Mouse (Mus musculus): ENCODE data around the gene Adarb1.
A peak's percentile ranks its signal among the peaks of the same experiment; 100 is the strongest.

Gene Adarb1

DNA sequence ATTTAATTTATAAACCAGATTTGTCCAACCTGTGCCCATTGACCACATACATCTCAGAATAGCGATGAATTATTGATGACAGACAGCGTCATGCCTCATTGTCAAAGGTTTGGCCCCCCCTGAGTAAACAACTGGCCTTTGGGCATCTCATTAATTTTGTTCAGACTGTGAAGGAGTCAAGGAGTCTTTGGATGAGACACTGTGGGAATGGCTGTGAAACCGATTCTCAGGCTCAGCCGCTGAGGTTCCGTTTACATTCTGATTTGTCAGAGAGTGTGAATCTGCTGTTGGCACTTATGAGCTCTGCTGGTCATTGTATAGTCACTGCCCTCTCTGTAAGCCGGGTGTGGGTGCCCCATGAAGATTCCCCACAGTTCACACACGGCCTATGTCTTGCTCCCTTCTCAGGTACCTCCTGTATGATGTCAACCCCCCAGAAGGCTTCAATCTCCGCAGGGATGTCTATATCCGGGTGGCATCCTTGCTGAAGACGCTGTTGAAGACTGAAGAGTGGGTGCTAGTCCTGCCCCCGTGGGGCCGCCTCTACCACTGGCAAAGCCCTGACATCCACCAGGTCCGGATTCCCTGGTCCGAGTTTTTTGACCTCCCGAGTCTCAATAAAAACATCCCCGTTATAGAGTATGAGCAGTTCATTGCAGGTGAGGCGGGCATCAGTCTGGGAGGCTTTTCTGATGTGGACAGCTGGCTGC, 157.7 kb downstream of the Adarb1 start:
- no peak for DNase-seq (ENCODE audit: low spot score)

DNA sequence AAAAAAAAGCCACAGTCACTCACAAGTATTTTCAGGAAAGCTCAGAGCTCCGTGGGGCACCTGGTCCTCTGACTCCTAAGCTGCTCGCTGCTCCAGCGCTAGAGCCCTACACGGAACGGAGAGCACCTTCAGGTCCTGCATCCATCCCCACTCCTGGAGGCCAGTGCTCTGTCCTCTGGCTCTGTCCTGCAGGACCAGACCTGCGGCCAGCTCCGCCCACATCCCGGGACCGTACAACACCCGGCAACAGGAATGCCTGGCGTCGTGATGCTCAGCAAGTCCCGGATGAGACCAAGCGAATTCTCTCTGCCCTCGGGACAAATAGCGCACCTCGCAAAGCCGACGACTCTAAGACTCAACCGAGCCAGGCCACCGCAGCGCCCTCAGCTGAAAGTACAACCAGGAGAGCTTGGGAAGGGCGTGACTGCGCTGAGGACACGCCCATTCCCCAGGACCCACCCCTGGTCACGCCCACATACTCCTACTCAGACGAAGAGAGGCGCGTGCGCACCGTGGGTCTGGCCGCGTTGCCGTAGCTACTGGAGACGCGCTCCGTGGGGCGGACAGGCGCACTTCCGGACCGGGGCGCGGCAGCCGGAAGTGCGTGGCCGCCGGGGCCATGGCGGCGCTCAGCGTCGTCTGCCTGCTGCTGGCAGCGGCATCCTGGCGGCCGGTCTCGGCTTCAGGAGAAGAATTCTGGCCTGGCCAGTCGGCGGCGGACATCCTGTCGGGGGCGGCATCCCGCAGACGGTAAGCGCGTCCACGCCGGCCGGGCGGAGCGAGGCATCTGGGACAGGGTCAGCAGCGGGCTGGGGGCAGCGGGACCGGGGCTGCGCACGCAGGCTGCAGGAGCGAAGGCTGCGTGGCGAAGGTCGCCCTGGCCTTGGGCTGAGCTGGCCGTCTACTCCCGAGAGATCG, 159.1 kb downstream of the Adarb1 start, which contains the start of gene Pofut2:
Pofut2 (plus strand) TSS at position 515 of the 918 bp plus-strand sequence.
- DNase-seq (ENCODE audit: low spot score), result peak; percentile 96

- no peak for DNase-seq (ENCODE audit: low spot score)
These were observed 160.0 kb downstream of the Adarb1 start for GRCm38 (mm10) chr10:77258041-77258590.

DNA sequence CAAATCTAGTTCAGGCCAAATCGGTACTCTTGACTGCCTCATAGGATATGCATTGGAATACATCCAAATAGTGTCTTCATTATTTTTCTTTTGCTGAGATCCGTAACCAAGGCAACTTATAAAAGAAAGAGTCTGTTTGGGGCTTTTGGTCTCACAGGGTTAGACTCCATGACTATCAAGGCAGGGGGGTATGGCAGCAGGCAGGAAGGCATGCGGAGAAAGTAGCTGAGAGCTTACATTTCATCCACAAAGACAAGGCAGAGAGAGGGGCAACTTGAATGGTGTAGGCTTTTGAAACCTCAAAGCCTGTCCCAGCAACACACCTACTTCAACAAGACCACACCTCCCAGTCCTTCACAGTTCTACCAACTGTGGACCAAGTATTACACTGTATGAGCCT, 162.4 kb downstream of the Adarb1 start:
- DNase-seq (ENCODE audit: low spot score), result no peak

DNA sequence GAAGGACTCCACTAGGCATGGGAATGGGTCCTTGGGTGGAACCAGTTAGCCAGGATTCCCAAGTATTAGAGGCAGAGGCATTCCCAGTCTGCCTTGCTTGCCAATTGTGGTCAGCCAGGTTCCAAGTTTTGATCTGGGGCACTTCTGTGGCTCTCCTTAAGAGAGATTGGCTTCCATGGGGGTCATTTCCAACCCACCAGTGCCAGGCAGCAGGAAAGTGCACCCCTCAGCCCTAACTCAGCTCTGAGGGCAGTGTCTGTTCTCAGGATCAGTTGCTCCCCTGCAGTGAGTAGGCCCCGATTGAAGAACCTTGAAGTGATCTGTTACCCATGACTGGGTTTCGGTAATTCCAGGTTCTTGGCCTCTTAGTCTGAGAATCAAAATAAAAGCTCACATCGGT, 162.8 kb downstream of the Adarb1 start:
- DNase-seq (ENCODE audit: low spot score), result no peak

GRCm38 (mm10) chr10:77252790-77253189, 165.3 kb downstream of the Adarb1 start:
- peak; percentile 73 for DNase-seq (ENCODE audit: low spot score)

DNA sequence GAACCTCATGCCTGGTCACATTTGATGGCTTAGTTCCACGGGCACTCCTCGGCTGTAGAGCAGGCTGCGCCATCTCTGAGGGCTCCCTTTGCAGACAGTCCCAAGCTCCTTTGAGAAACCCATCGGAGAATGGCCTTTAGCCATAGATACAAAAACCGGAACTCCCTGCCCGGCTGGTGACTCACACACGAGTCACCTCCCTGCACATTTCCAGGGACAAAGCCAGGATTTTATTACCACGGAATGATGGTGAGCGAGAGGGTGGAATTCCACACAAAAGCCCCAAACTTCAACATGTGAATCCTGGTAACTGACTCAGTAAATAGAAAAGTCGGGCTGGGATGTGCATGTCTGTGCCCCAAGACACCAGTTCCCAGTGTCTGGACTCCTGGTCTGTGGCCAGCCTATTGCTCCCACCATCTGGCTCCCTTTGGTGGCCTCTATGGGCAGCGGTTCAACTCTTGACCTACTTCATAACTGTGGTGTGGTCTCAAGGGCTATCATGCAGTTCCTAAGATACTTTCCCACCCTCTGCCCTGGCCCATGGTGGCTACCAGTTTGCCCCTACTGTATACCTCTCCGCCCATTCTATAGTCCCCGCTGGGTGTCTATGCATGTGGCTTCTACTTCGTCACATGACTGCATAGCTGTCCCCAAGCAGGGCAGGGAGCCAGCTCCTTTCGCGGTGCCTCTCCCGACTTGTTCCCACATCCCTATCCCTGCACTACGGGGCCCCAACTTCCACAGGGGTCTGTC, 166.1 kb downstream of the Adarb1 start:
- DNase-seq (ENCODE audit: low spot score), result no peak

- DNase-seq (ENCODE audit: low spot score), result peak; percentile 56
These were observed 166.8 kb downstream of the Adarb1 start for GRCm38 (mm10) chr10:77251223-77251783.

GRCm38 (mm10) chr10:77247707-77248106, 170.4 kb downstream of the Adarb1 start:
- no peak for DNase-seq (ENCODE audit: low spot score)

GRCm38 (mm10) chr10:77247048-77247447, 171.0 kb downstream of the Adarb1 start:
- DNase-seq (ENCODE audit: low spot score), result no peak

GRCm38 (mm10) chr10:77244777-77245176, 173.3 kb downstream of the Adarb1 start:
- no peak for DNase-seq (ENCODE audit: low spot score)

DNA sequence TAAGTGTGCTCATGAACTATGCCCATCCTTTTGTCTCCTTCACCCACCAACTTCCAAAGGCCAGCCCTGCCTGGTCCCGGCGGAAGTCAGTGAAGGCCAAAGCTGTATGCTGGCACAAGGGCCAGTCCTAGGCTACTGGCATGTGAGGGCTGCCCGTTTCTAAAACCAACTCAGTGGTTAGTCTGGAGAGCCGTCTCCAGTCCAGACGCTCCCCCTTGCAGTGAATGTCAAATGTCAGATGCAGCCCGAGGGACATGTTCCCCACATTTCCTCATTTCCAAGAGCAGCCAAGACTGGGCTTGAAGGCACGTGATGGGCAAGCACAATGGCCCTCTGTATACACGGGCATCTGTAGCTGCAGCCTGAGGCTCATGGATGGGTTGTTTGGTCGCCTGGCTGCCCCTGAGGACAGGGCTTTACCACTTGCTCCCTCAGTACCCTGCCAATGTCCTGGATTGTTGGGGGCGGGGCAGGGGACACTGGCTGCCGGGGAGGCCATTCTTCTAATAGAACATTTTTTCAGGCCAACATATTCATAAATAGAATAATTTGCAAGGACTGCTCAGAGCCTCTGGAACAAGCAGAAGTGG, 174.4 kb downstream of the Adarb1 start:
- DNase-seq (ENCODE audit: low spot score), result no peak

- DNase-seq (ENCODE audit: low spot score), result no peak
These were observed 175.2 kb downstream of the Adarb1 start for GRCm38 (mm10) chr10:77242871-77243270.

- no peak for DNase-seq (ENCODE audit: low spot score)
These were observed 175.7 kb downstream of the Adarb1 start for GRCm38 (mm10) chr10:77242396-77242795.

GRCm38 (mm10) chr10:77240764-77241163, 177.3 kb downstream of the Adarb1 start:
- no peak for DNase-seq (ENCODE audit: low spot score)
